Comparison of ENCODE assay signal across 8 mouse cellular contexts in genomic region chr19:45014981-45015402, GRCm38 (mm10). TPM values are rescaled to one million over a fixed set of nuclear protein-coding genes. Genes with fewer than 3 reads are reported as not detected.
DNase-seq lines count a peak whose midpoint lies in the region; ATAC-seq and TF ChIP-seq lines count a peak whose summit lies in the region.

No protein-coding gene starts in this region.

- no peak for TF ChIP-seq CTCF in embryonic fibroblast, embryonic 13.5 days (IDR thresholded peaks at IDR 0.05; ENCODE audit: borderline replicate concordance, insufficient read depth, low read length)

- H3K4me3 ChIP-seq in embryonic fibroblast, embryonic 13.5 days (ENCODE audit: insufficient read depth, low read length), result peak overlapping the region; percentile 67
- peak overlapping the region; percentile 82 for H3K4me3 ChIP-seq in heart, embryonic 15.5 days

- H3K27ac ChIP-seq in embryonic fibroblast, embryonic 13.5 days (ENCODE audit: insufficient read depth, low read length), result peak overlapping the region; percentile 99
- H3K27ac ChIP-seq in heart, embryonic 15.5 days, result peak overlapping the region; percentile 99

- ATAC-seq in heart, embryonic 15.5 days (replicated peaks; ENCODE audit: insufficient number of reproducible peaks, insufficient read depth, low FRiP score, low read depth), result peak; percentile 23

- peak; percentile 66 for DNase-seq in A20 (ENCODE audit: low read depth, low spot score)
- DNase-seq in adipocyte (ENCODE audit: low spot score), result peak; percentile 82
- DNase-seq in kidney, postnatal 10 days, result peak; percentile 83
- DNase-seq in lung, postnatal 4 days, result peak; percentile 77 to 83
- DNase-seq in testis, postnatal 10 days (ENCODE audit: low spot score), result peak; percentile 84
- no peak for DNase-seq in left cerebral cortex, adult 9 months (ENCODE audit: low spot score in 2 of 2)

- peaks cover 6% of the 10 kb centered on the region; the same call in 1 of the 2 replicates for H3K4me1 ChIP-seq in embryonic fibroblast, embryonic 13.5 days (ENCODE audit: control insufficient read depth, insufficient read depth, low read length)
- peaks cover 40% of the 10 kb centered on the region for H3K4me1 ChIP-seq in heart, embryonic 15.5 days (replicated peaks)

- TF ChIP-seq POLR2A in embryonic fibroblast, embryonic 13.5 days (IDR thresholded peaks at IDR 0.05; ENCODE audit: low read depth, low read length), result peak; percentile 70

- peak overlapping the region; percentile 80 for H3K4me2 ChIP-seq in heart, embryonic 15.5 days

- peaks cover 26% of the 10 kb centered on the region for H3K36me3 ChIP-seq in heart, embryonic 15.5 days

- under 1% methylated on average over 25 of the region's 25 CpGs for WGBS in heart, embryonic 15.5 days

- H3K27me3 ChIP-seq in heart, embryonic 15.5 days, result no peaks in the 10 kb centered on the region

- peak overlapping the region; percentile 81 for H3K9ac ChIP-seq in heart, embryonic 15.5 days

- no peaks in the 10 kb centered on the region for H3K9me3 ChIP-seq in heart, embryonic 15.5 days (replicated peaks)

RNA-seq across cellular contexts. Expression of gene Lzts2, which starts 0.8 kb away (rescaled TPM):
- polyA plus RNA-seq in embryonic fibroblast, embryonic 13.5 days (2011; ENCODE audit: insufficient read length, low read depth, missing spikeins), result 54.1 and 62.0 TPM in 2 replicates
- polyA plus RNA-seq in heart, embryonic 15.5 days (2015; fragmentation: Nextera tagmentation; extraction: Ambion mirVana), result 44.5 and 56.9 TPM in 2 replicates

RNA-seq across cellular contexts. Expression of gene Mrpl43, which starts 8.8 kb away (rescaled TPM):
- 31.1 and 36.9 TPM in 2 replicates for polyA plus RNA-seq in embryonic fibroblast, embryonic 13.5 days (2011; ENCODE audit: insufficient read length, low read depth, missing spikeins)
- 60.2 and 60.7 TPM in 2 replicates for polyA plus RNA-seq in heart, embryonic 15.5 days (2015; fragmentation: Nextera tagmentation; extraction: Ambion mirVana)

RNA-seq across cellular contexts. Expression of gene Twnk, which starts 9.5 kb away (rescaled TPM):
- 7.8 and 8.3 TPM in 2 replicates for polyA plus RNA-seq in embryonic fibroblast, embryonic 13.5 days (2011; ENCODE audit: insufficient read length, low read depth, missing spikeins)
- polyA plus RNA-seq in heart, embryonic 15.5 days (2015; fragmentation: Nextera tagmentation; extraction: Ambion mirVana), result 19.4 TPM in 2 replicates

RNA-seq across cellular contexts. Expression of gene Sema4g, which starts 26.1 kb away (rescaled TPM):
- 3.4 and 4.9 TPM in 2 replicates for polyA plus RNA-seq in embryonic fibroblast, embryonic 13.5 days (2011; ENCODE audit: insufficient read length, low read depth, missing spikeins)
- polyA plus RNA-seq in heart, embryonic 15.5 days (2015; fragmentation: Nextera tagmentation; extraction: Ambion mirVana), result 0.50 and 1.1 TPM in 2 replicates

RNA-seq across cellular contexts. Expression of gene Pdzd7, which starts 30.5 kb away (rescaled TPM):
- 0.42 and 0.74 TPM in 2 replicates for polyA plus RNA-seq in embryonic fibroblast, embryonic 13.5 days (2011; ENCODE audit: insufficient read length, low read depth, missing spikeins)
- polyA plus RNA-seq in heart, embryonic 15.5 days (2015; fragmentation: Nextera tagmentation; extraction: Ambion mirVana), result 0.11 and 0.16 TPM in 2 replicates

Comparison
In these comparisons a context has a peak if more than half of its experiments do, and no peak if none do; other contexts are left out.
1. DNase-seq: peak in A20 (single experiment), adipocyte (single experiment), kidney, postnatal 10 days (single experiment), lung, postnatal 4 days (2 of 2) and testis, postnatal 10 days (single experiment); none in left cerebral cortex, adult 9 months (0 of 2).